Mouse (Mus musculus): Measurements from ENCODE around the gene Srp14. TPM values are rescaled to one million over a fixed set of nuclear protein-coding genes. Genes with fewer than 3 reads are reported as not detected.
A peak's percentile ranks its signal among the peaks of the same experiment; 100 is the strongest.

Gene Srp14
- polyA plus RNA-seq, 1 experiment from 2014 or later: 312 TPM

DNA sequence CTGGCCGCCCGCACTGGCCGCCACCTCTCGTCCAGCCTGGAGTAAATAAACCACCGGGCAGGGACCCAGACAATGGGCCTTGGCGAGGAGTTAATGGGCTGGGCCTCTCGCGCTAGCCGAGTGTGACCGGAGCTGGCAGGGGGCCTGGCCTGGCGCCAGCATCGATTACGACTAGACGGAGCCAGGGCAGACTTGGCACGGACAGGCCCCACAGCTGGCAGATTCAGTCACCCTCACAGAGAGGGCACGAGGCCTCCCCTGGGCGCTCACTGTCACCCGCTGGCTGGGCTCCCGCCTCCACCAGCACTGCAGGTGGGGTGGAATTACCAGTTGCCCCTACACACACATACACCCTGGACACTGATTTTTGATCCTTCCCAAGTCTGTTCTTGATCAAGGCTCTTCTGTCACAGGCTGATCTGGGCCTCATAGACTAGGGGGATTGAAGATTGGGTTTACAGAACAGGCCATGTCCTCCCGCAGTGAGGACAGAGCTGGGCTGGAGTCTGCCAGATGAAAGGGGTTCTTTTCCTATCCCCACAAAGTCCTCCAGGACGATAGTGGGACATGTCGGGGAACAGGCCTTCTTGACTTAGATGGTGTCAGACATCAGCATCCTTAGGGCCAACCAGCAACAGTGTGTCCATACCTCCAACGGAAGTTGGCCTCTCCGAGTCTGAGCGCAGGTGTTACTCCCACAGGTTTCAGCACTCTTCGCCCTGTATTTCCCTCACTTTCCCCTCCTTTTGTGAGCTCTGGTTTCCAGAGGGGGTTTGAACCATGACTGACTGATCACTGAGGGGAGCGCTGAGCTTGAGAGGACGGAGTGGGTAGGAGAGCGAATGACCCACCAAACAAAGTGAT is 31.2 kb upstream of the Srp14 start:
- Histone ChIP-seq H3K4me2 (ENCODE audit: low read length) (no peak overlapping the region), H3K36me3 (ENCODE audit: control insufficient read depth, insufficient read depth, low read length) (no peaks in the 10 kb centered on the region), H3K4me1 (ENCODE audit: control insufficient read depth, insufficient read depth, low read length) (peaks cover 3% of the 10 kb centered on the region; the same call in 1 of the 2 replicates), H3K9me3 (replicated peaks; ENCODE audit: control insufficient read depth, low read length, poor library complexity, severe bottlenecking) (no peaks in the 10 kb centered on the region), H3K27me3 (ENCODE audit: control insufficient read depth, insufficient read depth, low read depth, low read length) (no peaks in the 10 kb centered on the region), H3K27ac (ENCODE audit: low read length) (peak overlapping the region; percentile 24; the same call in 1 of the 2 replicates), H3K9ac (ENCODE audit: low read depth, low read length) (no peak overlapping the region), H3K4me3 (ENCODE audit: low read depth, low read length) (no peak overlapping the region)
- 29% methylated on average over 29 of the region's 29 CpGs for WGBS
- peak; percentile 94 for ATAC-seq

DNA sequence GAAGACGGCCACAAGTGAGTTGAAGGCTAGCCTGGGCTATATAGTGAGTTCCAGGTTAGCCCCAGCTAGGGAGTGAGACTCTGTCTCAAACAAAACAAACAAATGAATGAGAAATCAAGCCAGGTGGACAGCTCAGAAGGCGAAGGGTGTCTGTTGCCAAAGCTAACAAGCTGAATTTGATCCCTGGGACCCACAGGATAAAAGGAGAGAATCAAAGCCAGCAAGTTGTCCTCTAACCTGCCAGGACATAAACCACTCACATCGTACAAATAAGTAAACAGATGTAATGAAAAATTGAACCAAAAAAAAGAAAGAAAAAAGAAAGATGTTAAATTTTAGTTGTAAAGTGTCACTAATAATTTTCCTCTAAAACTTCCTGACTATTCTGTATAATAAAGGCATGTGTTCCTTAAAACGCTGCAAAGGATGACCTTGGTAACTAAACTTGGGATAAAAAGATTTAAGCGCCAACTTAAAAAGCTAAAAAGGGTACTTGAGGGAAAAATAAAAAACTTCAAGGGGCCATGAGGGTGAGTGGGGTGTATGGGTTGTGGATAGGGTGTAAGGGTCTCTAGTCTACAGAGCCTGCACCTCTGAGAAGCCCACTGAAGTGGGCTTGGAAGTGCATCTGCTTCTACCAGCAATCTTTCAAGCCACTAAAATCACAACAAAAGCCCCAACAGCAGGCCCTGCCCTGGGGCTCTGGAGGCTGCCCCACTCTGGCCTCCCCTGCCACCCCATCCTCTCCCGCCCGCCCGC is 30.4 kb upstream of the Srp14 start:
- Histone ChIP-seq H3K4me1 (ENCODE audit: control insufficient read depth, insufficient read depth, low read length) (peaks cover 3% of the 10 kb centered on the region; the same call in 1 of the 2 replicates), H3K36me3 (ENCODE audit: control insufficient read depth, insufficient read depth, low read length) (no peaks in the 10 kb centered on the region), H3K27ac (ENCODE audit: low read length) (no peak overlapping the region), H3K27me3 (ENCODE audit: control insufficient read depth, insufficient read depth, low read depth, low read length) (no peaks in the 10 kb centered on the region), H3K9me3 (replicated peaks; ENCODE audit: control insufficient read depth, low read length, poor library complexity, severe bottlenecking) (no peaks in the 10 kb centered on the region), H3K4me2 (ENCODE audit: low read length) (no peak overlapping the region), H3K9ac (ENCODE audit: low read depth, low read length) (no peak overlapping the region), H3K4me3 (ENCODE audit: low read depth, low read length) (no peak overlapping the region)
- ATAC-seq: no peak
- WGBS: 43% methylated on average over 8 of the region's 8 CpGs

DNA sequence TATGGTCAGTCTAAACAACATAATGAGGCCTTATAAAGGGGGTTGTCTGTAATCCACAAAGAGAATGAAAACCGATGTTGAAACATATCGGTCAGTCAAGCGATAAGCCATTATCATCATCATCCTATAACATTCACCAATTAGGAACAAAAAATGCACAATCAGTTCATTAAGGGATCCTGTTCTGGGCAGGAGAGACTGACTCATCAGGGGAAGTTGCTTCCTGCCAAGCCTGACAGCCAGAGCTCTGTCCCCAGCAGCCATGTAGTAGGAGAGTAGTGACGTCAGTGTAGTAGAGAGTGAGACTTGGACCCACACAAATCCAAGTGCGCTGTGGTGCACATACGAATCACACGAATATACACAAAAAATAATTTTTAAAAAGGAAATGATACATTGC is 27.6 kb upstream of the Srp14 start:
- H3K27me3 ChIP-seq (ENCODE audit: control insufficient read depth, insufficient read depth, low read depth, low read length): no peaks in the 10 kb centered on the region
- H3K9me3 ChIP-seq (replicated peaks; ENCODE audit: control insufficient read depth, low read length, poor library complexity, severe bottlenecking): no peaks in the 10 kb centered on the region
- ATAC-seq: no peak
- WGBS: 94% methylated on average over 7 of the region's 7 CpGs
- peaks cover 3% of the 10 kb centered on the region; the same call in 1 of the 2 replicates for H3K4me1 ChIP-seq (ENCODE audit: control insufficient read depth, insufficient read depth, low read length)
- no peaks in the 10 kb centered on the region for H3K36me3 ChIP-seq (ENCODE audit: control insufficient read depth, insufficient read depth, low read length)
- H3K4me2 ChIP-seq (ENCODE audit: low read length): no peak overlapping the region
- no peak overlapping the region for H3K4me3 ChIP-seq (ENCODE audit: low read depth, low read length)
- H3K9ac ChIP-seq (ENCODE audit: low read depth, low read length): no peak overlapping the region
- H3K27ac ChIP-seq (ENCODE audit: low read length): no peak overlapping the region

DNA sequence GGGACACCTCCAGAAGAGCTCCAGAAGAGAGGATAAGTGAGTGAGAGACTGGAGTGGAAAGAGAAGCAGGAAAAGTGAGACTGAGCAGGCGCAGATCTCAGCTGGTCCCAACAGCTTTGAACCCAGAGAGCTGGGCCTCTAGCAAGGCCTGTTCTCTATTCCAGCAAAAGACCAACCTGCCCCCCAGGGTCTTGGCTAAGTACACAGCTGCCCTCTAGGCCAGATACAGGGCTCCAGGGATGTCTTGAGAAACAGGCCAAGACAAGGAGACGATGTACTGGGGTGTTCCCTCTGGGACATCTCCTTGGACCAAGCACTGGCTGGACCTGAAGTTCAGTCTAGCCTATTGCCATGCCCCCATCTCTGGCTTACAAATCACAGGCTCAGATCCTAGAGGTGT is 20.7 kb upstream of the Srp14 start:
- Histone ChIP-seq H3K4me3 (ENCODE audit: low read depth, low read length) (no peak overlapping the region), H3K9ac (ENCODE audit: low read depth, low read length) (no peak overlapping the region), H3K4me1 (ENCODE audit: control insufficient read depth, insufficient read depth, low read length) (no peaks in the 10 kb centered on the region; the same call in 1 of the 2 replicates), H3K4me2 (ENCODE audit: low read length) (no peak overlapping the region), H3K36me3 (ENCODE audit: control insufficient read depth, insufficient read depth, low read length) (no peaks in the 10 kb centered on the region), H3K27me3 (ENCODE audit: control insufficient read depth, insufficient read depth, low read depth, low read length) (no peaks in the 10 kb centered on the region), H3K9me3 (replicated peaks; ENCODE audit: control insufficient read depth, low read length, poor library complexity, severe bottlenecking) (no peaks in the 10 kb centered on the region), H3K27ac (ENCODE audit: low read length) (no peak overlapping the region)
- WGBS: 95% methylated on average over 2 of the region's 2 CpGs
- ATAC-seq: no peak

DNA sequence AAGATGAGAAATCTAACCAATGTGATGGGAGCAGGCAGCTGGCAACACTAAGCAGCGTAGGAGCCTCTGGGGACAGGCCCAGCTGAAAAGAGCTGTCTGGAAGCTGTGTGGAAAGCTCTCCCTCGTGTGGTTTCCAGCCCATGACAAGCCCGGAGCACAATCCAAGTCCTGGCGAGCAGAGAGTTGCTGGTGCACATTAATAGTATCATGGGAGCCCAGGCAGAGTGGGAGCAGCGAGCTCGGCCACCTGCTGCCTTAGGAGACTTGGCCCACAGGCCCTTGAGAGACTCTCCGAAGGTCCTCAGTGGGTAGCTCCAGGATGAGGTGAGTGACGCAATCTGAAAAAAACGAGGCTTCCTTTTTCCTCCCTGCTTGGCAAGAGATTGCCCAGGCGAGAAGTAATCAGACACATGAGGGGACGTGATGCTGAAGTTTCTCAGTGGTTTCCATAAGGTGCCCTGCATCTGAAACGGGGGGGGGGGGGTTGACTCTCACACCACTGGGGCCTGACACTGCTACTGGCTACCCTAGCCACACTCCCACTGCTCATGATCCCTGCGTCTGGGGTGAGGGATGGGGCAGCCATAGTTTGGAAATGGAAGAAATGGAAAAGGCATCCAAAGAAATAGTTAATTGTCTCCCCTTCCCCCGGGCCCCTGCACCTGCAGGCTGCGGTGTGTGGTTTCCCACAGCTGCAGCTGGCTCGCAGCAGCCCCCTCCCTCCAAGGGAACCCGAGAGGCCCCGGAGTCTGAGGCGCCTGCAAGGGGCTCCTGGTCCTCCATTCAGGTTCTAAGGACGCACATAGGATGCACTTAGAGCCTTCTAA is 19.8 kb upstream of the Srp14 start:
- ATAC-seq: no peak; the same call in 1 of the 2 replicates
- Histone ChIP-seq H3K9me3 (replicated peaks; ENCODE audit: control insufficient read depth, low read length, poor library complexity, severe bottlenecking) (no peaks in the 10 kb centered on the region), H3K27ac (ENCODE audit: low read length) (no peak overlapping the region), H3K4me3 (ENCODE audit: low read depth, low read length) (no peak overlapping the region), H3K36me3 (ENCODE audit: control insufficient read depth, insufficient read depth, low read length) (no peaks in the 10 kb centered on the region), H3K9ac (ENCODE audit: low read depth, low read length) (0 out of 2 replicates have a peak overlapping the region, but pooled peaks have one; percentile 28), H3K4me2 (ENCODE audit: low read length) (no peak overlapping the region), H3K27me3 (ENCODE audit: control insufficient read depth, insufficient read depth, low read depth, low read length) (no peaks in the 10 kb centered on the region), H3K4me1 (ENCODE audit: control insufficient read depth, insufficient read depth, low read length) (no peaks in the 10 kb centered on the region; the same call in 1 of the 2 replicates)
- WGBS: 41% methylated on average over 19 of the region's 20 CpGs

DNA sequence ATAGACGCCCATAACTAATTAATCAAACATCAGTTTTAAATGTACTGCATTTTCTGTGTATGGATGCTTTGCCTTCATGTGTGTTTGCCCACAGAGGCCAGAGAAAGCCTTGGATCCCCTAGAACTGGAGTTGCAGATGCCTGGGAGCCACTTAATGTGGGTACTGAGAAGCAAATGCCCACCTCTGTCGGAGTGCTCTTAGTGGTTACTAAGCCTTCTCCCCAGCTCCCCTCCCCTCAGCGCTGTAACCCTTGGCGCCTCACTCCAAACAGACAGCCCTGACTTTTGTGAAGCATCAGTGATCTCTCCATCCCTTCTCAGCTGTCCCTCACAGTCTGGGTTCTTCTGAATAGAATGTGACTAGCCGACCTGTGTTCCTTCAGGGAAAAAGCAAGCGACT is 19.0 kb upstream of the Srp14 start:
- no peak overlapping the region for H3K4me2 ChIP-seq (ENCODE audit: low read length)
- H3K4me1 ChIP-seq (ENCODE audit: control insufficient read depth, insufficient read depth, low read length): no peaks in the 10 kb centered on the region; the same call in 1 of the 2 replicates
- ATAC-seq: no peak
- no peaks in the 10 kb centered on the region for H3K9me3 ChIP-seq (replicated peaks; ENCODE audit: control insufficient read depth, low read length, poor library complexity, severe bottlenecking)
- H3K9ac ChIP-seq (ENCODE audit: low read depth, low read length): no peak overlapping the region
- H3K36me3 ChIP-seq (ENCODE audit: control insufficient read depth, insufficient read depth, low read length): no peaks in the 10 kb centered on the region
- 80% methylated on average over 6 of the region's 6 CpGs for WGBS
- H3K27ac ChIP-seq (ENCODE audit: low read length): no peak overlapping the region
- H3K4me3 ChIP-seq (ENCODE audit: low read depth, low read length): no peak overlapping the region
- H3K27me3 ChIP-seq (ENCODE audit: control insufficient read depth, insufficient read depth, low read depth, low read length): no peaks in the 10 kb centered on the region

DNA sequence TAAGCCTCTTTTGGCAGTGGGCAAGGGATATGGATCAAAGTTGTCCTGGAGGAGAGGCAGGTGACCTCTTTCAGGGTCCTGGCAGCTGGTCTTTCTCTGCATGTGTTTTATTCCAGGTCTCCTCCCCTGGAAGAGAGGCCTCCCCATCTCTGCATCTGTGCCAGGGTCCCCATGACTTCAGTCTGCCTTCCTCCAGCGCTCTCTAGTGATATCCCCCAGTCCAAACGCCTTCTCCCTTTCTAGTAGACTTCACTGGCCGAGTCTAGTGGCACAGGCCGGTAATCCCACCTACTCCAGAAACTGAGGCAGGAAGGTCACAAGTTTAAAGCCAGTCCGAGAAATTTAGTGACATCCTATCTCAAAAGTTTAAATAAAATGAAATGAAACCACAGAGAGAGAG is 18.4 kb upstream of the Srp14 start:
- no peaks in the 10 kb centered on the region for H3K27me3 ChIP-seq (ENCODE audit: control insufficient read depth, insufficient read depth, low read depth, low read length)
- H3K4me3 ChIP-seq (ENCODE audit: low read depth, low read length): no peak overlapping the region
- no peak for ATAC-seq
- no peak overlapping the region for H3K9ac ChIP-seq (ENCODE audit: low read depth, low read length)
- 89% methylated on average over 5 of the region's 5 CpGs for WGBS
- H3K9me3 ChIP-seq (replicated peaks; ENCODE audit: control insufficient read depth, low read length, poor library complexity, severe bottlenecking): no peaks in the 10 kb centered on the region
- no peaks in the 10 kb centered on the region for H3K36me3 ChIP-seq (ENCODE audit: control insufficient read depth, insufficient read depth, low read length)
- no peak overlapping the region for H3K4me2 ChIP-seq (ENCODE audit: low read length)
- H3K27ac ChIP-seq (ENCODE audit: low read length): no peak overlapping the region
- H3K4me1 ChIP-seq (ENCODE audit: control insufficient read depth, insufficient read depth, low read length): no peaks in the 10 kb centered on the region; the same call in 1 of the 2 replicates

DNA sequence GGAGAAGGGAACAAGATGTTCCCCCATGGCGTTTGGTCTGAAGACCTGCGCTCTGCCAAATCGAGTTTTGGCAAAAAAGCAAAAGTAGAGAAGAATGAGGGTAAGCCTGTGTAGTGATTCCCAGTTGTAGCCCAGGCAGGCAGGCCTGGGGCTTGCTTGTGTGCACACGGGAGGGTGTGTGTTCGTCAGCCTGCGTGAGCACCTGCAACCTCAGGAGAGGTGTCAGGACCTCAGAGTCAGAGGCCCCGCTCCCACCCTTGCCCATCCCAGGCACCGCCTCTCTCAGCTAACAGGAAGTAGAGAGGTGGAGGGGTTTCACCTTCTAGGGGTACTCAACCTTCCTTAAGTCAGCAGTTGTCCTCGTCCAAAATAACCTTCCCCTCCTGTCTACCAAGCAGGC is 15.5 kb upstream of the Srp14 start:
- Histone ChIP-seq H3K4me2 (ENCODE audit: low read length) (no peak overlapping the region), H3K9ac (ENCODE audit: low read depth, low read length) (no peak overlapping the region), H3K4me1 (ENCODE audit: control insufficient read depth, insufficient read depth, low read length) (no peaks in the 10 kb centered on the region; the same call in 1 of the 2 replicates), H3K9me3 (replicated peaks; ENCODE audit: control insufficient read depth, low read length, poor library complexity, severe bottlenecking) (no peaks in the 10 kb centered on the region), H3K27ac (ENCODE audit: low read length) (no peak overlapping the region), H3K36me3 (ENCODE audit: control insufficient read depth, insufficient read depth, low read length) (no peaks in the 10 kb centered on the region), H3K27me3 (ENCODE audit: control insufficient read depth, insufficient read depth, low read depth, low read length) (no peaks in the 10 kb centered on the region), H3K4me3 (ENCODE audit: low read depth, low read length) (no peak overlapping the region)
- ATAC-seq: no peak
- 85% methylated on average over 9 of the region's 9 CpGs for WGBS
